Mouse (Mus musculus): ENCODE data around the gene Stx8. TPM values are rescaled to one million over a fixed set of nuclear protein-coding genes. Genes with fewer than 3 reads are reported as not detected.

Stx8 gene
- polyA plus RNA-seq, 1 experiment, result 8.7 TPM

- H3K4me1 ChIP-seq (ENCODE audit: control insufficient read depth, insufficient read depth, low read length), result peaks cover 3% of the 10 kb centered on the region; the same call in 1 of the 2 replicates
- TF ChIP-seq CTCF (IDR thresholded peaks at IDR 0.05; ENCODE audit: insufficient read depth, low read length) (no peak), POLR2A (IDR thresholded peaks at IDR 0.05; ENCODE audit: borderline replicate concordance, extremely low read depth, low read depth, low read length) (no peak)
- WGBS, result 68% methylated on average over 11 of the region's 11 CpGs
- no peak for DNase-seq
- no peak overlapping the region for H3K4me3 ChIP-seq (replicated peaks; ENCODE audit: extremely low read depth, low read depth, low read length)
Measured at GRCm38 (mm10) chr11:67967831-67968230, 1.8 kb downstream of the Stx8 start.

GRCm38 (mm10) chr11:67972606-67973005, 6.6 kb downstream of the Stx8 start:
- Histone ChIP-seq H3K4me1 (ENCODE audit: control insufficient read depth, insufficient read depth, low read length) (0 out of 2 replicates have a peak, but pooled peaks cover 3% of the 10 kb centered on the region), H3K4me3 (replicated peaks; ENCODE audit: extremely low read depth, low read depth, low read length) (no peak overlapping the region)
- WGBS, result 47% methylated on average over 1 of the region's 1 CpGs
- TF ChIP-seq CTCF (IDR thresholded peaks at IDR 0.05; ENCODE audit: insufficient read depth, low read length), result no peak
- no peak for TF ChIP-seq POLR2A (IDR thresholded peaks at IDR 0.05; ENCODE audit: borderline replicate concordance, extremely low read depth, low read depth, low read length)
- no peak for DNase-seq

GRCm38 (mm10) chr11:67973225-67973624, 7.2 kb downstream of the Stx8 start:
- 52% methylated on average over 5 of the region's 5 CpGs for WGBS
- H3K4me3 ChIP-seq (replicated peaks; ENCODE audit: extremely low read depth, low read depth, low read length), result no peak overlapping the region
- H3K4me1 ChIP-seq (ENCODE audit: control insufficient read depth, insufficient read depth, low read length), result no peaks in the 10 kb centered on the region
- DNase-seq, result no peak
- TF ChIP-seq CTCF (IDR thresholded peaks at IDR 0.05; ENCODE audit: insufficient read depth, low read length), result no peak
- no peak for TF ChIP-seq POLR2A (IDR thresholded peaks at IDR 0.05; ENCODE audit: borderline replicate concordance, extremely low read depth, low read depth, low read length)

GRCm38 (mm10) chr11:67975252-67975651, 9.3 kb downstream of the Stx8 start:
- WGBS, result 20% methylated on average over 2 of the region's 2 CpGs
- no peak for TF ChIP-seq CTCF (IDR thresholded peaks at IDR 0.05; ENCODE audit: insufficient read depth, low read length)
- TF ChIP-seq POLR2A (IDR thresholded peaks at IDR 0.05; ENCODE audit: borderline replicate concordance, extremely low read depth, low read depth, low read length), result no peak
- Histone ChIP-seq H3K4me3 (replicated peaks; ENCODE audit: extremely low read depth, low read depth, low read length) (no peak overlapping the region), H3K4me1 (ENCODE audit: control insufficient read depth, insufficient read depth, low read length) (no peaks in the 10 kb centered on the region)
- no peak for DNase-seq

GRCm38 (mm10) chr11:67983564-67983963, 17.6 kb downstream of the Stx8 start:
- no peak for DNase-seq
- TF ChIP-seq POLR2A (IDR thresholded peaks at IDR 0.05; ENCODE audit: borderline replicate concordance, extremely low read depth, low read depth, low read length) (no peak), CTCF (IDR thresholded peaks at IDR 0.05; ENCODE audit: insufficient read depth, low read length) (no peak)
- Histone ChIP-seq H3K4me1 (ENCODE audit: control insufficient read depth, insufficient read depth, low read length) (no peaks in the 10 kb centered on the region), H3K4me3 (replicated peaks; ENCODE audit: extremely low read depth, low read depth, low read length) (no peak overlapping the region)
- WGBS, result 77% methylated on average over 6 of the region's 6 CpGs

- TF ChIP-seq CTCF (IDR thresholded peaks at IDR 0.05; ENCODE audit: insufficient read depth, low read length), result no peak
- no peak for TF ChIP-seq POLR2A (IDR thresholded peaks at IDR 0.05; ENCODE audit: borderline replicate concordance, extremely low read depth, low read depth, low read length)
- Histone ChIP-seq H3K4me3 (replicated peaks; ENCODE audit: extremely low read depth, low read depth, low read length) (no peak overlapping the region), H3K4me1 (ENCODE audit: control insufficient read depth, insufficient read depth, low read length) (no peaks in the 10 kb centered on the region)
- no peak for DNase-seq
- WGBS, result 87% methylated on average over 4 of the region's 4 CpGs
Measured at GRCm38 (mm10) chr11:67991240-67991639, 25.2 kb downstream of the Stx8 start.

- no peak for DNase-seq
- Histone ChIP-seq H3K4me1 (ENCODE audit: control insufficient read depth, insufficient read depth, low read length) (no peaks in the 10 kb centered on the region), H3K4me3 (replicated peaks; ENCODE audit: extremely low read depth, low read depth, low read length) (no peak overlapping the region)
- 73% methylated on average over 4 of the region's 4 CpGs for WGBS
- TF ChIP-seq POLR2A (IDR thresholded peaks at IDR 0.05; ENCODE audit: borderline replicate concordance, extremely low read depth, low read depth, low read length) (no peak), CTCF (IDR thresholded peaks at IDR 0.05; ENCODE audit: insufficient read depth, low read length) (no peak)
Measured at GRCm38 (mm10) chr11:67995965-67996364, 30.0 kb downstream of the Stx8 start.

GRCm38 (mm10) chr11:67998905-67999304, 32.9 kb downstream of the Stx8 start:
- no peak overlapping the region for H3K4me3 ChIP-seq (replicated peaks; ENCODE audit: extremely low read depth, low read depth, low read length)
- TF ChIP-seq CTCF (IDR thresholded peaks at IDR 0.05; ENCODE audit: insufficient read depth, low read length) (no peak), POLR2A (IDR thresholded peaks at IDR 0.05; ENCODE audit: borderline replicate concordance, extremely low read depth, low read depth, low read length) (no peak)
- WGBS, result 74% methylated on average over 3 of the region's 3 CpGs
- no peaks in the 10 kb centered on the region for H3K4me1 ChIP-seq (ENCODE audit: control insufficient read depth, insufficient read depth, low read length)
- no peak for DNase-seq

GRCm38 (mm10) chr11:67999629-68000028, 33.6 kb downstream of the Stx8 start:
- 79% methylated on average over 5 of the region's 5 CpGs for WGBS
- no peaks in the 10 kb centered on the region for H3K4me1 ChIP-seq (ENCODE audit: control insufficient read depth, insufficient read depth, low read length)
- TF ChIP-seq CTCF (IDR thresholded peaks at IDR 0.05; ENCODE audit: insufficient read depth, low read length), result no peak
- no peak for TF ChIP-seq POLR2A (IDR thresholded peaks at IDR 0.05; ENCODE audit: borderline replicate concordance, extremely low read depth, low read depth, low read length)
- no peak overlapping the region for H3K4me3 ChIP-seq (replicated peaks; ENCODE audit: extremely low read depth, low read depth, low read length)
- DNase-seq, result no peak

- WGBS, result 18% methylated on average over 6 of the region's 6 CpGs
- no peak overlapping the region for H3K4me3 ChIP-seq (replicated peaks; ENCODE audit: extremely low read depth, low read depth, low read length)
- peaks cover 9% of the 10 kb centered on the region for H3K4me1 ChIP-seq (ENCODE audit: control insufficient read depth, insufficient read depth, low read length)
- TF ChIP-seq CTCF (IDR thresholded peaks at IDR 0.05; ENCODE audit: insufficient read depth, low read length) (peak; percentile 95), POLR2A (IDR thresholded peaks at IDR 0.05; ENCODE audit: borderline replicate concordance, extremely low read depth, low read depth, low read length) (no peak)
- DNase-seq, result peak; percentile 72
Measured at GRCm38 (mm10) chr11:68004191-68004590, 38.2 kb downstream of the Stx8 start.
